Mouse (Mus musculus): ENCODE measurements around the gene Csnk2a1. TPM values are rescaled to one million over a fixed set of nuclear protein-coding genes. Genes with fewer than 3 reads are reported as not detected.
A peak's percentile ranks its signal among the peaks of the same experiment; 100 is the strongest.
"Not testable (repeated sequence)": the region's sequence is repeated elsewhere in the genome, so short reads cannot be mapped to it uniquely, and the experiment has no call there.

The Csnk2a1 gene
- polyA plus RNA-seq, 1 experiment from 2014 or later: 87.0 TPM

- WGBS: 69% methylated on average over 7 of the region's 7 CpGs
- no peak overlapping the region for H3K27ac ChIP-seq (replicated peaks)
- H3K36me3 ChIP-seq: no peaks in the 10 kb centered on the region
- no peaks in the 10 kb centered on the region for H3K4me1 ChIP-seq
- no peaks in the 10 kb centered on the region for H3K9me3 ChIP-seq (replicated peaks)
- no peak overlapping the region for H3K9ac ChIP-seq
- H3K27me3 ChIP-seq: no peaks in the 10 kb centered on the region
- H3K4me2 ChIP-seq (replicated peaks): no peak overlapping the region
- H3K4me3 ChIP-seq (replicated peaks): no peak overlapping the region
- ATAC-seq (ENCODE audit: insufficient number of reproducible peaks, low FRiP score, low TSS enrichment, low read depth): no peak
Observed at GRCm38 (mm10) chr2:152193346-152193710, 33.3 kb upstream of the Csnk2a1 start.

- Histone ChIP-seq H3K27me3 (no peaks in the 10 kb centered on the region), H3K27ac (replicated peaks) (no peak overlapping the region), H3K36me3 (no peaks in the 10 kb centered on the region), H3K4me2 (replicated peaks) (no peak overlapping the region), H3K9me3 (replicated peaks) (no peaks in the 10 kb centered on the region), H3K4me3 (replicated peaks) (no peak overlapping the region), H3K4me1 (no peaks in the 10 kb centered on the region), H3K9ac (no peak overlapping the region)
- ATAC-seq (ENCODE audit: insufficient number of reproducible peaks, low FRiP score, low TSS enrichment, low read depth): no peak
- 76% methylated on average over 2 of the region's 2 CpGs for WGBS
Observed at GRCm38 (mm10) chr2:152194586-152194985, 32.1 kb upstream of the Csnk2a1 start.

- no peak overlapping the region for H3K9ac ChIP-seq
- H3K9me3 ChIP-seq (replicated peaks): no peaks in the 10 kb centered on the region
- H3K4me2 ChIP-seq (replicated peaks): no peak overlapping the region
- ATAC-seq (ENCODE audit: insufficient number of reproducible peaks, low FRiP score, low TSS enrichment, low read depth): no peak
- H3K27ac ChIP-seq (replicated peaks): no peak overlapping the region
- WGBS: 32% methylated on average over 3 of the region's 3 CpGs
- no peak overlapping the region for H3K4me3 ChIP-seq (replicated peaks)
- no peaks in the 10 kb centered on the region for H3K4me1 ChIP-seq
- no peaks in the 10 kb centered on the region for H3K36me3 ChIP-seq
- H3K27me3 ChIP-seq: no peaks in the 10 kb centered on the region
Observed at GRCm38 (mm10) chr2:152196896-152197295, 29.7 kb upstream of the Csnk2a1 start.

- WGBS: 47% methylated on average over 10 of the region's 10 CpGs
- Histone ChIP-seq H3K4me1 (no peaks in the 10 kb centered on the region), H3K9ac (no peak overlapping the region)
Observed at GRCm38 (mm10) chr2:152197301-152197712, 29.3 kb upstream of the Csnk2a1 start.

GRCm38 (mm10) chr2:152206139-152206538, 20.5 kb upstream of the Csnk2a1 start:
- not testable (repeated sequence) for ATAC-seq (ENCODE audit: insufficient number of reproducible peaks, low FRiP score, low TSS enrichment, low read depth); H3K27me3 ChIP-seq; H3K9ac ChIP-seq; H3K36me3 ChIP-seq; H3K9me3 ChIP-seq (replicated peaks); H3K27ac ChIP-seq (replicated peaks); H3K4me1 ChIP-seq; H3K4me2 ChIP-seq (replicated peaks); H3K4me3 ChIP-seq (replicated peaks)
- 91% methylated on average over 7 of the region's 9 CpGs for WGBS

More at GRCm38 (mm10) chr2:152197301-152197712, 29.3 kb upstream of the Csnk2a1 start:
- no peak overlapping the region for H3K4me2 ChIP-seq (replicated peaks)
- no peaks in the 10 kb centered on the region for H3K36me3 ChIP-seq
- no peak overlapping the region for H3K27ac ChIP-seq (replicated peaks)
- no peaks in the 10 kb centered on the region for H3K27me3 ChIP-seq
- peak; percentile 61; the same call in 1 of the 2 replicates for ATAC-seq (ENCODE audit: insufficient number of reproducible peaks, low FRiP score, low TSS enrichment, low read depth)
- no peaks in the 10 kb centered on the region for H3K9me3 ChIP-seq (replicated peaks)
- no peak overlapping the region for H3K4me3 ChIP-seq (replicated peaks)

- WGBS: 80% methylated on average over 3 of the region's 3 CpGs
- no peaks in the 10 kb centered on the region for H3K27me3 ChIP-seq
- no peak overlapping the region for H3K4me3 ChIP-seq (replicated peaks)
- no peak overlapping the region for H3K4me2 ChIP-seq (replicated peaks)
- no peak for ATAC-seq (ENCODE audit: insufficient number of reproducible peaks, low FRiP score, low TSS enrichment, low read depth)
- no peak overlapping the region for H3K27ac ChIP-seq (replicated peaks)
- H3K9ac ChIP-seq: no peak overlapping the region
- H3K4me1 ChIP-seq: no peaks in the 10 kb centered on the region
- no peaks in the 10 kb centered on the region for H3K36me3 ChIP-seq
- H3K9me3 ChIP-seq (replicated peaks): no peaks in the 10 kb centered on the region
Observed at GRCm38 (mm10) chr2:152211871-152212270, 14.8 kb upstream of the Csnk2a1 start.

- ATAC-seq (ENCODE audit: insufficient number of reproducible peaks, low FRiP score, low TSS enrichment, low read depth): no peak
- Histone ChIP-seq H3K27ac (replicated peaks) (no peak overlapping the region), H3K27me3 (no peaks in the 10 kb centered on the region), H3K4me3 (replicated peaks) (no peak overlapping the region), H3K9ac (no peak overlapping the region), H3K4me2 (replicated peaks) (no peak overlapping the region), H3K9me3 (replicated peaks) (no peaks in the 10 kb centered on the region), H3K4me1 (no peaks in the 10 kb centered on the region), H3K36me3 (no peaks in the 10 kb centered on the region)
- WGBS: 54% methylated on average over 1 of the region's 1 CpGs
Observed at GRCm38 (mm10) chr2:152216975-152217374, 9.7 kb upstream of the Csnk2a1 start.

- peaks cover 14% of the 10 kb centered on the region for H3K4me1 ChIP-seq
- H3K9ac ChIP-seq: no peak overlapping the region
- ATAC-seq (ENCODE audit: insufficient number of reproducible peaks, low FRiP score, low TSS enrichment, low read depth): no peak
- H3K9me3 ChIP-seq (replicated peaks): no peaks in the 10 kb centered on the region
- H3K36me3 ChIP-seq: no peaks in the 10 kb centered on the region
- H3K4me3 ChIP-seq (replicated peaks): no peak overlapping the region
- H3K27ac ChIP-seq (replicated peaks): no peak overlapping the region
- no peak overlapping the region for H3K4me2 ChIP-seq (replicated peaks)
- no peaks in the 10 kb centered on the region for H3K27me3 ChIP-seq
- 76% methylated on average over 8 of the region's 8 CpGs for WGBS
Observed at GRCm38 (mm10) chr2:152223521-152224300, 2.9 kb upstream of the Csnk2a1 start.

- Histone ChIP-seq H3K4me3 (replicated peaks) (no peak overlapping the region), H3K27ac (replicated peaks) (0 out of 2 replicates have a peak overlapping the region, but pooled peaks have one; percentile 98), H3K36me3 (0 out of 2 replicates have a peak, but pooled peaks cover 6% of the 10 kb centered on the region), H3K9me3 (replicated peaks) (no peaks in the 10 kb centered on the region), H3K27me3 (no peaks in the 10 kb centered on the region), H3K4me1 (peaks cover 16% of the 10 kb centered on the region), H3K4me2 (replicated peaks) (no peak overlapping the region), H3K9ac (no peak overlapping the region)
- 77% methylated on average over 7 of the region's 7 CpGs for WGBS
- ATAC-seq (ENCODE audit: insufficient number of reproducible peaks, low FRiP score, low TSS enrichment, low read depth): no peak
Observed at GRCm38 (mm10) chr2:152225536-152225935, 1.1 kb upstream of the Csnk2a1 start.

GRCm38 (mm10) chr2:152227051-152227481, 427 bp downstream of the Csnk2a1 start:
- peak overlapping the region; percentile 93 for H3K9ac ChIP-seq
- peak overlapping the region; percentile 91 for H3K4me3 ChIP-seq (replicated peaks)
- peak overlapping the region; percentile 98 for H3K27ac ChIP-seq (replicated peaks)
- peak overlapping the region; percentile 57 for H3K4me2 ChIP-seq (replicated peaks)
- 0 out of 2 replicates have a peak, but pooled peaks cover 6% of the 10 kb centered on the region for H3K36me3 ChIP-seq
- no peaks in the 10 kb centered on the region for H3K9me3 ChIP-seq (replicated peaks)
- ATAC-seq (ENCODE audit: insufficient number of reproducible peaks, low FRiP score, low TSS enrichment, low read depth): peak; percentile 86
- H3K27me3 ChIP-seq: no peaks in the 10 kb centered on the region
- H3K4me1 ChIP-seq: peaks cover 16% of the 10 kb centered on the region
- under 1% methylated on average over 38 of the region's 38 CpGs for WGBS

- H3K36me3 ChIP-seq: 0 out of 2 replicates have a peak, but pooled peaks cover 6% of the 10 kb centered on the region
- ATAC-seq (ENCODE audit: insufficient number of reproducible peaks, low FRiP score, low TSS enrichment, low read depth): no peak
- H3K9me3 ChIP-seq (replicated peaks): no peaks in the 10 kb centered on the region
- no peak overlapping the region for H3K4me2 ChIP-seq (replicated peaks)
- peaks cover 16% of the 10 kb centered on the region for H3K4me1 ChIP-seq
- no peak overlapping the region for H3K9ac ChIP-seq
- no peaks in the 10 kb centered on the region for H3K27me3 ChIP-seq
- H3K4me3 ChIP-seq (replicated peaks): no peak overlapping the region
- no peak overlapping the region for H3K27ac ChIP-seq (replicated peaks)
Observed at GRCm38 (mm10) chr2:152230046-152230445, 3.4 kb downstream of the Csnk2a1 start.

GRCm38 (mm10) chr2:152237926-152238325, 11.3 kb downstream of the Csnk2a1 start:
- no peaks in the 10 kb centered on the region for H3K4me1 ChIP-seq

More at GRCm38 (mm10) chr2:152237926-152238325, 11.3 kb downstream of the Csnk2a1 start:
- no peaks in the 10 kb centered on the region for H3K9me3 ChIP-seq (replicated peaks)
- no peak overlapping the region for H3K4me3 ChIP-seq (replicated peaks)
- H3K27me3 ChIP-seq: no peaks in the 10 kb centered on the region
- H3K9ac ChIP-seq: no peak overlapping the region
- no peak overlapping the region for H3K4me2 ChIP-seq (replicated peaks)
- WGBS: 100% methylated on average over 1 of the region's 1 CpGs
- H3K27ac ChIP-seq (replicated peaks): no peak overlapping the region
- H3K36me3 ChIP-seq: peaks cover 25% of the 10 kb centered on the region
- ATAC-seq (ENCODE audit: insufficient number of reproducible peaks, low FRiP score, low TSS enrichment, low read depth): no peak

Data from embryonic facial prominence, embryonic 15.5 days (tissue).